Mouse (Mus musculus): Measurements from ENCODE around the gene Mab21l1.

DNA sequence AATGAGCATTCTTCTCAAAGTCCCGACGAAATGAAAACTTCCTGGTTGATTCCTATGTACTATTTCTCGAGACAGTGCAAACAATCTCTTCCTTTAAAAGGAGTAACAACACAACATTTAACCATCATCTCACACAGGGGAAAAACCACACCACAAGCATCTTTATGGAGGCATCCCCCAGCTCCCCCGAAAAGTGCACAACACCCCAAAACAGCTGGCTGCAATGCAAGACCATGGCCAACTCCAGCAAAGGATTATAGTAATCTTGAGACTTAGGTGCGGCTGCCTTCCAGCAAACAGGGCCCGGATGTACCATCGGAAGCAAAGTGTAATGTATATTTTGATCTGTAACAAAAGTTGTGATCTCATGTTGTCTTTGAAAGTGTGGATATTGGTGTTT, 1.8 kb downstream of the Mab21l1 start:
- no peak for TF ChIP-seq CTCF (IDR thresholded peaks at IDR 0.05; ENCODE audit: insufficient read depth, low read length)
- TF ChIP-seq POLR2A (IDR thresholded peaks at IDR 0.05; ENCODE audit: borderline replicate concordance, extremely low read depth, low read depth, low read length): no peak
